Mouse (Mus musculus): ENCODE measurements at regions not wholly inside any gene's neighbourhood (a gene's known extent, or its start where the extent isn't known, plus 50 kb on each side); places are given as distances from the start of the nearest gene placed in this dataset.

DNA sequence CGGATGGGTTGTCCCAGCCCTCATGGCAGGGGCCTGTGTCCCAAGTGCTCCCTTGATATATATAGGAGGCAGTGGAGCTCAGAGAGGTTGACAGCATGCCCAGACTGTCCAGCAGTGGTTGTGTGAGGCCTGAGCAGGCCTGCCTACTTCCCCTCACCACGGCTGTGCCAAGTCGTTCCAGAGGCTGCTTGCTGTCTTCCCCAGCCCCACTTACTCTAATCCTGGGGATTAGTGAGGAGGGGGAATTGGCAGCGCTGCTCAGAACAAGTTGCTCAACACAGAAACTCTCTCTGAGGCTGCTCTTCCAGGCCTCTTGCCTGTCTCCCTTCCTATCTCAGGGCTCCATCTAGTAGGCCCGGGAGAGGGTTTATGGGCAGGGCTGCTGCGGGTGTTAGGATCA, 56.1 kb upstream of the 1600014C23Rik start:
- Histone ChIP-seq H3K36me3 (ENCODE audit: control insufficient read depth, insufficient read depth, low read length) (no peaks in the 10 kb centered on the region), H3K4me3 (ENCODE audit: low read depth, low read length) (no peak overlapping the region), H3K27ac (ENCODE audit: low read depth) (no peak overlapping the region), H3K4me2 (ENCODE audit: low read length) (no peak overlapping the region), H3K9me3 (ENCODE audit: control insufficient read depth, low read length) (no peaks in the 10 kb centered on the region), H3K27me3 (replicated peaks; ENCODE audit: control insufficient read depth, insufficient read depth, low read length) (no peaks in the 10 kb centered on the region), H3K4me1 (replicated peaks; ENCODE audit: control insufficient read depth, insufficient read depth, low read length) (no peaks in the 10 kb centered on the region), H3K9ac (ENCODE audit: low read length) (no peak overlapping the region)
- WGBS = 44% methylated on average over 6 of the region's 6 CpGs
- DNase-seq (ENCODE audit: low spot score) (no peak), ATAC-seq (replicated peaks; ENCODE audit: low FRiP score, low TSS enrichment, low read depth) (no peak)

DNA sequence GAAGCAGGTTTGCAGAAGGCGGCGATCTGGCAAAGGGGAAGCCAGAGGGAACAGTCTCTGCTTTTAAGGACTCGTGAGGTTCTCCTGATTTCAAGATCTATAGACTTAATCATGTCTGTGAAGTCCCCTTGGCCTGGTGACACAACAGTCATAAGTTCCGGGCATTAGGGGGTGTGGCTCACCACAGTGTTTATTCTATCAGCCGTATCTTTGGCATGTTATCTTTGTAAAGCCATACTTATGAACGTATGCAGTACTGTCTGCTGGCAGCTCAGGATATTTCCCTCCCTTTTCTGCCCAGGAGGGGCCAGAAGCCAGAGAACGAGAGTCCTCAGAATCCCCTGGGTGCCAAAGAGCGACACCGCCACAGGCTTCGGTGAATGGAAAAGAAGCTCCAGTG, 51.3 kb upstream of the 1600014C23Rik start:
- Histone ChIP-seq H3K4me3 (ENCODE audit: low read depth, low read length) (no peak overlapping the region), H3K9ac (ENCODE audit: low read length) (no peak overlapping the region), H3K36me3 (ENCODE audit: control insufficient read depth, insufficient read depth, low read length) (no peaks in the 10 kb centered on the region), H3K27ac (ENCODE audit: low read depth) (no peak overlapping the region), H3K9me3 (ENCODE audit: control insufficient read depth, low read length) (no peaks in the 10 kb centered on the region), H3K4me1 (replicated peaks; ENCODE audit: control insufficient read depth, insufficient read depth, low read length) (no peaks in the 10 kb centered on the region), H3K27me3 (replicated peaks; ENCODE audit: control insufficient read depth, insufficient read depth, low read length) (no peaks in the 10 kb centered on the region), H3K4me2 (ENCODE audit: low read length) (no peak overlapping the region)
- WGBS = 60% methylated on average over 10 of the region's 10 CpGs
- DNase-seq (ENCODE audit: low spot score) (no peak), ATAC-seq (replicated peaks; ENCODE audit: low FRiP score, low TSS enrichment, low read depth) (no peak)

DNA sequence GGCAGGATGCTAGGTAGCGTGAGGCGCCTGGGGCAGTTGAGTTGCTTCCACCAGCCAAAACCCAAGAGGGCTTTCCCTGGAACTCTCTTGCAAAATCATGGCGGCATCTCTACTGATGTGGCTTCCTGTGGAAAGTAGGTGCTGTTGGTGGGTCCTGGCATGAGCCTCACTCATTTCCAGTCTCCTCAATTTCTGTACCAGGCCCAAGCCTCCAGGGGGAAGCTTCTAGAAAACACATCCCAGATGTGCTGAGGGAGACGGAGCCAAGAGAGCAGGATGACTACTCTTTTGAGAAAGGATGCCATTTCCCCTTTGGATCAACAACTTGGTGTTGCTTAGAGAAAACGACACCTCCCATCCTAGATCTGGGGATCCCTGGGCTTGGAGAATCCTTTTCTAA, 50.9 kb upstream of the 1600014C23Rik start:
- Histone ChIP-seq H3K9ac (ENCODE audit: low read length) (no peak overlapping the region), H3K9me3 (ENCODE audit: control insufficient read depth, low read length) (no peaks in the 10 kb centered on the region), H3K36me3 (ENCODE audit: control insufficient read depth, insufficient read depth, low read length) (no peaks in the 10 kb centered on the region), H3K27ac (ENCODE audit: low read depth) (no peak overlapping the region), H3K4me3 (ENCODE audit: low read depth, low read length) (no peak overlapping the region), H3K27me3 (replicated peaks; ENCODE audit: control insufficient read depth, insufficient read depth, low read length) (no peaks in the 10 kb centered on the region), H3K4me1 (replicated peaks; ENCODE audit: control insufficient read depth, insufficient read depth, low read length) (no peaks in the 10 kb centered on the region), H3K4me2 (ENCODE audit: low read length) (no peak overlapping the region)
- ATAC-seq (replicated peaks; ENCODE audit: low FRiP score, low TSS enrichment, low read depth) (no peak), DNase-seq (ENCODE audit: low spot score) (no peak)
- 93% methylated on average over 5 of the region's 5 CpGs for WGBS

Measured in intestine, embryonic 14.5 days (tissue).